Comparison of ENCODE assay signal across 8 mouse cellular contexts in genomic region chr2:112265448-112266241, GRCm38 (mm10). TPM values are rescaled to one million over a fixed set of nuclear protein-coding genes. Genes with fewer than 3 reads are reported as not detected.
DNase-seq lines count a peak whose midpoint lies in the region; ATAC-seq and TF ChIP-seq lines count a peak whose summit lies in the region.

TSS of gene Slc12a6 (plus strand) at chr2:112265825.

- peaks cover 8% of the 10 kb centered on the region; the same call in 1 of the 2 replicates for H3K79me2 ChIP-seq in liver, adult 2 months (ENCODE audit: control insufficient read depth, insufficient read depth, low read length)
- peaks cover 23% of the 10 kb centered on the region for H3K79me2 ChIP-seq in myocyte (ENCODE audit: control insufficient read depth, insufficient read depth)

- H3K4me3 ChIP-seq in bone marrow macrophage, adult 2 months (ENCODE audit: insufficient read depth, low read length) = peak within 1 kb of the TSS; percentile 80
- peak within 1 kb of the TSS; percentile 72 for H3K4me3 ChIP-seq in embryonic fibroblast, embryonic 13.5 days (ENCODE audit: insufficient read depth, low read length)
- peak within 1 kb of the TSS; percentile 90 for H3K4me3 ChIP-seq in heart, embryonic 10.5 days
- peak within 1 kb of the TSS; percentile 89 for H3K4me3 ChIP-seq in kidney, embryonic 16.5 days (ENCODE audit: low read length)
- peak within 1 kb of the TSS; percentile 88 for H3K4me3 ChIP-seq in liver, adult 2 months (ENCODE audit: insufficient read depth, low read depth, low read length)
- H3K4me3 ChIP-seq in myocyte = peak within 1 kb of the TSS; percentile 73

- TF ChIP-seq CTCF in bone marrow macrophage, adult 2 months (IDR thresholded peaks at IDR 0.05; ENCODE audit: low read depth, low read length) = no peak
- TF ChIP-seq CTCF in embryonic fibroblast, embryonic 13.5 days (IDR thresholded peaks at IDR 0.05; ENCODE audit: borderline replicate concordance, insufficient read depth, low read length) = no peak
- TF ChIP-seq CTCF in liver, adult 2 months (IDR thresholded peaks at IDR 0.05; ENCODE audit: low read depth, low read length) = no peak

- no peaks in the 10 kb centered on the region for H3K27me3 ChIP-seq in heart, embryonic 10.5 days (ENCODE audit: insufficient read depth, poor library complexity, severe bottlenecking)
- no peaks in the 10 kb centered on the region for H3K27me3 ChIP-seq in kidney, embryonic 16.5 days (ENCODE audit: insufficient read depth, low read length)
- no peaks in the 10 kb centered on the region for H3K27me3 ChIP-seq in liver, adult 2 months (ENCODE audit: control insufficient read depth, insufficient read depth, low read length)
- H3K27me3 ChIP-seq in myocyte (ENCODE audit: control insufficient read depth, insufficient read depth, insufficient read length) = no peaks in the 10 kb centered on the region
- no peaks in the 10 kb centered on the region for H3K27me3 ChIP-seq in splenic B cell, adult 2 months (ENCODE audit: control insufficient read depth, insufficient read depth, low read length, poor library complexity, severe bottlenecking)

- peak; percentile 98 for DNase-seq in A20 (ENCODE audit: low read depth, low spot score)
- peak; percentile 97 for DNase-seq in heart, embryonic 10.5 days (ENCODE audit: low spot score)
- DNase-seq in liver, adult 2 months (ENCODE audit: extremely low read depth, low read depth, low spot score) = peak; percentile 83
- peak; percentile 97 for DNase-seq in splenic B cell, adult 2 months (ENCODE audit: low read depth, low spot score)

- peak within 1 kb of the TSS; percentile 57 for H3ac ChIP-seq in myocyte (ENCODE audit: control insufficient read depth, insufficient read length)

- under 1% methylated on average over 79 of the region's 85 CpGs for WGBS in heart, embryonic 10.5 days
- 0% methylated on average over 82 of the region's 85 CpGs for WGBS in kidney, embryonic 16.5 days
- under 1% methylated on average over 85 of the region's 85 CpGs for WGBS in liver, adult 2 months

- H3K9me3 ChIP-seq in heart, embryonic 10.5 days = no peaks in the 10 kb centered on the region
- H3K9me3 ChIP-seq in kidney, embryonic 16.5 days (ENCODE audit: low read length) = no peaks in the 10 kb centered on the region

- peak within 1 kb of the TSS; percentile 83 for H3K4me2 ChIP-seq in kidney, embryonic 16.5 days (replicated peaks; ENCODE audit: low read depth, low read length)
- H3K4me2 ChIP-seq in myocyte (ENCODE audit: low read depth) = peak within 1 kb of the TSS; percentile 97

- ATAC-seq in kidney, embryonic 16.5 days (ENCODE audit: low FRiP score, low TSS enrichment) = peak; percentile 97

- 0 out of 2 replicates have a peak, but pooled peaks cover 2% of the 10 kb centered on the region for H3K36me3 ChIP-seq in heart, embryonic 10.5 days
- H3K36me3 ChIP-seq in kidney, embryonic 16.5 days (ENCODE audit: insufficient read depth, low read length) = no peaks in the 10 kb centered on the region
- H3K36me3 ChIP-seq in liver, adult 2 months (ENCODE audit: control insufficient read depth, insufficient read depth, low read length) = no peaks in the 10 kb centered on the region
- peaks cover 5% of the 10 kb centered on the region for H3K36me3 ChIP-seq in myocyte (ENCODE audit: control insufficient read depth, insufficient read depth)
- peaks cover 3% of the 10 kb centered on the region; the same call in 1 of the 2 replicates for H3K36me3 ChIP-seq in splenic B cell, adult 2 months (ENCODE audit: control insufficient read depth, insufficient read depth, low read length, poor library complexity, severe bottlenecking)

- peaks cover 16% of the 10 kb centered on the region for H3K4me1 ChIP-seq in bone marrow macrophage, adult 2 months (ENCODE audit: control insufficient read depth, insufficient read depth, low read length)
- H3K4me1 ChIP-seq in embryonic fibroblast, embryonic 13.5 days (ENCODE audit: control insufficient read depth, insufficient read depth, low read length) = peaks cover 3% of the 10 kb centered on the region; the same call in 1 of the 2 replicates
- H3K4me1 ChIP-seq in heart, embryonic 10.5 days = peaks cover 16% of the 10 kb centered on the region; the same call in 1 of the 2 replicates
- H3K4me1 ChIP-seq in kidney, embryonic 16.5 days (ENCODE audit: insufficient read depth, low read length) = peaks cover 37% of the 10 kb centered on the region
- H3K4me1 ChIP-seq in liver, adult 2 months (ENCODE audit: control insufficient read depth, insufficient read depth, low read length) = peaks cover 6% of the 10 kb centered on the region

- H3K27ac ChIP-seq in bone marrow macrophage, adult 2 months (ENCODE audit: insufficient read depth, low read depth, low read length) = peak within 1 kb of the TSS; percentile 88
- H3K27ac ChIP-seq in embryonic fibroblast, embryonic 13.5 days (ENCODE audit: insufficient read depth, low read length) = no peak within 1 kb of the TSS
- H3K27ac ChIP-seq in heart, embryonic 10.5 days = peak within 1 kb of the TSS; percentile 95
- H3K27ac ChIP-seq in kidney, embryonic 16.5 days (ENCODE audit: low read length) = peak within 1 kb of the TSS; percentile 86
- H3K27ac ChIP-seq in liver, adult 2 months (replicated peaks; ENCODE audit: insufficient read depth, low read depth, low read length) = peak within 1 kb of the TSS; percentile 64

- no peak for TF ChIP-seq POLR2A in bone marrow macrophage, adult 2 months (IDR thresholded peaks at IDR 0.05; ENCODE audit: borderline replicate concordance, low read depth, low read length)
- peak; percentile 49 for TF ChIP-seq POLR2A in embryonic fibroblast, embryonic 13.5 days (IDR thresholded peaks at IDR 0.05; ENCODE audit: low read depth, low read length)
- 0 out of 2 replicates have a peak, but pooled peaks have one; percentile 19 for TF ChIP-seq POLR2A in liver, adult 2 months (IDR thresholded peaks at IDR 0.05; ENCODE audit: extremely low read depth, insufficient read depth, low read length)
- peak; percentile 65 for TF ChIP-seq POLR2A in myocyte (IDR thresholded peaks at IDR 0.05; ENCODE audit: insufficient read length, low read depth)

- peak within 1 kb of the TSS; percentile 82 for H3K9ac ChIP-seq in kidney, embryonic 16.5 days (replicated peaks; ENCODE audit: low read length)
- peak within 1 kb of the TSS; percentile 87 for H3K9ac ChIP-seq in liver, adult 2 months (ENCODE audit: low read depth, low read length)

TF ChIP-seq in myocyte, 11 proteins besides CTCF, POLR2A, EP300 and RAD21:
- TF ChIP-seq TCF3 (IDR thresholded peaks at IDR 0.05; ENCODE audit: insufficient read length, low read depth) = no peak
- TF ChIP-seq CEBPB (IDR thresholded peaks at IDR 0.05; ENCODE audit: insufficient read depth, poor library complexity, severe bottlenecking) = no peak
- TF ChIP-seq MYOG (IDR thresholded peaks at IDR 0.05; ENCODE audit: control insufficient read depth in 1 of 3, insufficient read depth in 1 of 3, insufficient read length in 2 of 3, low read depth in 2 of 3) = peak in 2 of 3 experiments; percentile 53 to 65
- TF ChIP-seq MYOD1 (IDR thresholded peaks at IDR 0.05; ENCODE audit: control insufficient read depth in 1 of 3, insufficient read length in 2 of 3, low read depth in 2 of 3) = peak in 2 of 3 experiments; percentile 45 to 64
- TF ChIP-seq MAX (IDR thresholded peaks at IDR 0.05; ENCODE audit: low read depth) = peak; percentile 5
- TF ChIP-seq USF1 (IDR thresholded peaks at IDR 0.05; ENCODE audit: low read depth) = peak; percentile 43
- TF ChIP-seq POLR2AphosphoS2 (IDR thresholded peaks at IDR 0.05; ENCODE audit: insufficient read length, low read depth) = peak; percentile 97
TF ChIP-seq in myocyte: peak in this region for 5.

RNA-seq across cellular contexts. Expression of gene Slc12a6, which starts in this region (rescaled TPM):
- polyA plus RNA-seq in bone marrow macrophage, adult 2 months (2012; ENCODE audit: insufficient read depth, insufficient read length, missing spikeins) = 101 and 110 TPM in 2 replicates
- 27.9 and 29.2 TPM in 2 replicates for polyA plus RNA-seq in embryonic fibroblast, embryonic 13.5 days (2011; ENCODE audit: insufficient read length, low read depth, missing spikeins)
- polyA plus RNA-seq in heart, embryonic 10.5 days (2016; fragmentation: Nextera tagmentation; extraction: Ambion mirVana) = 9.5 and 10.4 TPM in 2 replicates
- 9.4 and 12.3 TPM in 2 replicates for polyA plus RNA-seq in kidney, embryonic 16.5 days (2015; fragmentation: Nextera tagmentation; extraction: Ambion mirVana)
- total RNA-seq in liver, adult 2 months (2014; rRNA removed) = 12.9 and 14.8 TPM in 2 replicates
- 4.0 and 5.2 TPM in 2 replicates for polyA plus RNA-seq in liver, adult 2 months (2012; rRNA removed)
- 7.0 TPM for polyA plus RNA-seq in myocyte (2012; fragmentation: generic; extraction: Trizol)
